Mouse (Mus musculus): ENCODE measurements around the gene Atad1. TPM values are rescaled to one million over a fixed set of nuclear protein-coding genes. Genes with fewer than 3 reads are reported as not detected.
"Not testable (repeated sequence)": the region's sequence is repeated elsewhere in the genome, so short reads cannot be mapped to it uniquely, and the experiment has no call there.

Atad1 gene
- total RNA-seq (2014; fragmentation: Nextera tagmentation) (59.5 and 62.9 TPM in 2 replicates), total RNA-seq (2017) (77.7 and 82.9 TPM in 2 replicates)

GRCm38 (mm10) chr19:32739686-32740085 is at the start of gene Atad1:
Gene Atad1 (minus strand): TSS chr19:32739786.
- no peak for ATAC-seq (replicated peaks; ENCODE audit: poor library complexity, severe bottlenecking)

- not testable (repeated sequence) for ATAC-seq (replicated peaks; ENCODE audit: poor library complexity, severe bottlenecking)
These were observed 48.4 kb upstream of the Atad1 start for GRCm38 (mm10) chr19:32788016-32788415.

GRCm38 (mm10) chr19:32787388-32787787 is 47.8 kb upstream of the Atad1 start:
- not testable (repeated sequence) for ATAC-seq (replicated peaks; ENCODE audit: poor library complexity, severe bottlenecking)

GRCm38 (mm10) chr19:32781305-32782071 is 41.9 kb upstream of the Atad1 start:
- ATAC-seq (replicated peaks; ENCODE audit: poor library complexity, severe bottlenecking) = no peak

GRCm38 (mm10) chr19:32779131-32779530 is 39.5 kb upstream of the Atad1 start:
- peak; percentile 72 for ATAC-seq (replicated peaks; ENCODE audit: poor library complexity, severe bottlenecking)

GRCm38 (mm10) chr19:32778411-32778810 is 38.8 kb upstream of the Atad1 start:
- ATAC-seq (replicated peaks; ENCODE audit: poor library complexity, severe bottlenecking) = no peak

- ATAC-seq (replicated peaks; ENCODE audit: poor library complexity, severe bottlenecking) = no peak
These were observed 22.9 kb upstream of the Atad1 start for GRCm38 (mm10) chr19:32762493-32762892.

- no peak for ATAC-seq (replicated peaks; ENCODE audit: poor library complexity, severe bottlenecking)
These were observed 21.6 kb upstream of the Atad1 start for GRCm38 (mm10) chr19:32761162-32761561.

GRCm38 (mm10) chr19:32760499-32760898 is 20.9 kb upstream of the Atad1 start:
- peak; percentile 13 for ATAC-seq (replicated peaks; ENCODE audit: poor library complexity, severe bottlenecking)

- ATAC-seq (replicated peaks; ENCODE audit: poor library complexity, severe bottlenecking) = no peak
These were observed 19.9 kb upstream of the Atad1 start for GRCm38 (mm10) chr19:32759357-32760024.

GRCm38 (mm10) chr19:32758793-32759161 is 19.2 kb upstream of the Atad1 start:
- no peak for ATAC-seq (replicated peaks; ENCODE audit: poor library complexity, severe bottlenecking)

GRCm38 (mm10) chr19:32757831-32758792 is 18.5 kb upstream of the Atad1 start:
- ATAC-seq (replicated peaks; ENCODE audit: poor library complexity, severe bottlenecking) = no peak

GRCm38 (mm10) chr19:32756900-32757725 is 17.5 kb upstream of the Atad1 start, which contains the start of gene Pten:
Gene Pten (plus strand): TSS chr19:32757497.
- ATAC-seq (replicated peaks; ENCODE audit: poor library complexity, severe bottlenecking) = peak; percentile 60

- peak; percentile 13; the same call in 1 of the 2 replicates for ATAC-seq (replicated peaks; ENCODE audit: poor library complexity, severe bottlenecking)
These were observed 17.0 kb upstream of the Atad1 start for GRCm38 (mm10) chr19:32756636-32756899.

- ATAC-seq (replicated peaks; ENCODE audit: poor library complexity, severe bottlenecking) = peak; percentile 58
These were observed 16.4 kb upstream of the Atad1 start for GRCm38 (mm10) chr19:32755792-32756635.

GRCm38 (mm10) chr19:32755104-32755791 is 15.7 kb upstream of the Atad1 start:
- no peak for ATAC-seq (replicated peaks; ENCODE audit: poor library complexity, severe bottlenecking)

- ATAC-seq (replicated peaks; ENCODE audit: poor library complexity, severe bottlenecking) = no peak
These were observed 14.8 kb upstream of the Atad1 start for GRCm38 (mm10) chr19:32754188-32755000.

Measured in granulocyte monocyte progenitor cell, adult 5-6 weeks (primary cell).